Mouse (Mus musculus): ENCODE measurements around the gene Kif6. TPM values are rescaled to one million over a fixed set of nuclear protein-coding genes. Genes with fewer than 3 reads are reported as not detected.

The Kif6 gene
- polyA plus RNA-seq, 1 experiment = not detected

DNA sequence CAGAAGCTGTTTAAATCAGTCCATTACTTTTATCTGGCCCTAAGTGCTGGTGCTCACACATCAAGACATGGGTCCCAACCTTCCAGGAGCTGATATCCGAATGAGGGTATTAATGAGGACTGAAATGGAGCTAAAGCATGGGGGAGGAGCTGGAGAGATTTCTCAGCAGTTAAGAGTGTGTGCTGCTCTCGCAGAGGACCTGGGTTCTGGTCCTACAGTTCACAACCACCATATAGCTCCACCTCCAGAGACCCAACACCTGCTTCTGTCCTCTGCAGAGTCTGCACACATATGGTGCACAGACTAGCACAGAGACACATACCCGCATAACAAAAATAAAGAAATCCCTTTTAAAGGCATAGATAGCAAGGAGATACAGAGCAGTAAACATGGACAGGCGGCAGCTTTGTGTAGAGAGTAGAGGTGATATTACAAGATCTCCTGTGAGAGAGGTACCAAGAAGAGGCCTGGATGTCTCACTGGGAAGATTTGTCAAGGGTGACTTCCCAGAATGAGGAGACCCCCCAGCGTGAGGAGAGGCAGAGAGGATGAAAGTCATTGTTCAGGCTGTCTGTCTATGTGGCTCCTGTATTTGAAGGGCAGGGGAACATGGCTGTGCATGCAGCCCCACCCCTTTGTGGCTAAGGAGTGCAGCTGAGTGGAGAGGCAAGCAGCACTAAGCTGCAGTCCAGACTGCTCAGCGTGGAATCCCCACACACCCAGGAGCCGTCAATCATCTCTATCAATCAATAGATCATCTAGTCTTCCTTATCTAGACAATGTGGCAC, 173.4 kb downstream of the Kif6 start:
- Histone ChIP-seq H3K4me1 (ENCODE audit: control insufficient read depth, insufficient read depth, low read length) (no peaks in the 10 kb centered on the region), H3K4me3 (replicated peaks; ENCODE audit: control insufficient read depth, low read depth, low read length) (no peak overlapping the region), H3K27ac (ENCODE audit: control insufficient read depth, insufficient read depth, low read depth, low read length, poor library complexity) (no peak overlapping the region)
- WGBS = 75% methylated on average over 7 of the region's 7 CpGs
- TF ChIP-seq CTCF (IDR thresholded peaks at IDR 0.05; ENCODE audit: control insufficient read depth, insufficient read depth, low read length) = no peak

DNA sequence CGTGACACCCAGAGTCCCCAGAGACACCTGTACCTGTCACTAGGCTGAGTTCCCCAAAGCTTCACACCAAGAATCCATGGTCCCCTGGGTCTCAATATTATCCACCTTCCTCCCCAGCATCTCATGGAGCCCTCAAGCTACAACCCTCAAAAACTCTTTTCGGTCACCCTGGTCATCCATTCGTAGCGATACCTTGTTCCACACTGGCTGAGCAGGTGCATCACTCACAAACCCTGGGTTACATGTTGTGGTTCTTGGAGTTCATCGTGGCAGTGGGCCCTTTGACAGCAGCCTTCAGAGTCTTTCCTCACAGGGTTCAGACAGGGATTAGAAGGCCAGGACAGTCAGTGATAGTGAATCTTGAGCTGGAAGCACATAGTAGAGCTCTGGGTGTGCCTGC, 176.6 kb downstream of the Kif6 start:
- no peak for TF ChIP-seq POLR2A (IDR thresholded peaks at IDR 0.05; ENCODE audit: borderline replicate concordance, control insufficient read depth, low read depth, low read length)
- TF ChIP-seq CTCF (IDR thresholded peaks at IDR 0.05; ENCODE audit: control insufficient read depth, insufficient read depth, low read length) = no peak
- no peak overlapping the region for H3K4me3 ChIP-seq (replicated peaks; ENCODE audit: control insufficient read depth, low read depth, low read length)
- no peak overlapping the region for H3K27ac ChIP-seq (ENCODE audit: control insufficient read depth, insufficient read depth, low read depth, low read length, poor library complexity)
- WGBS = 85% methylated on average over 5 of the region's 5 CpGs
- H3K4me1 ChIP-seq (ENCODE audit: control insufficient read depth, insufficient read depth, low read length) = no peaks in the 10 kb centered on the region

- no peak overlapping the region for H3K27ac ChIP-seq (ENCODE audit: control insufficient read depth, insufficient read depth, low read depth, low read length, poor library complexity)
- TF ChIP-seq POLR2A (IDR thresholded peaks at IDR 0.05; ENCODE audit: borderline replicate concordance, control insufficient read depth, low read depth, low read length) = no peak
- TF ChIP-seq CTCF (IDR thresholded peaks at IDR 0.05; ENCODE audit: control insufficient read depth, insufficient read depth, low read length) = no peak
Observed at GRCm38 (mm10) chr17:49792217-49792743, 177.3 kb downstream of the Kif6 start.

DNA sequence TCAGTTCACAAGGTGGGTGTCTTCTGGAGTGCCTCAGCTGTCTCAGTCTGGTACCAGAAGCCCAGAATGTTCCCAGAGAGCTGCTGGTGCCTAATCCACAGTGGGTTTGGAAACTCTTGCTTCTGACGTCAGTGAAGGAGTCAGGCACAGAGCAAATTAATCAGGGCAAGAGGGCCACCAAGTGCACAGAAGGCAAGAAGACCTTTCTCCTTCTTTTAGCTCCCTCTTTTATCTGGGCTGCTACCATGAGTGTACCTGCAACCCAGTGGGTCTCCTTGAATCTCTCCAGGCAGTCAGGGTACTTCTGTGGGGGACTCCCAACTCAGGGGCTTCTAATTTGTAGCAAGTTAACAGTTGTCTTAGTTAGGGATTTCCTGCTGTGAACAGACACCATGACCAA, 178.0 kb downstream of the Kif6 start:
- WGBS = 88% methylated on average over 1 of the region's 1 CpGs
- H3K4me1 ChIP-seq (ENCODE audit: control insufficient read depth, insufficient read depth, low read length) = no peaks in the 10 kb centered on the region
- no peak overlapping the region for H3K27ac ChIP-seq (ENCODE audit: control insufficient read depth, insufficient read depth, low read depth, low read length, poor library complexity)
- no peak overlapping the region for H3K4me3 ChIP-seq (replicated peaks; ENCODE audit: control insufficient read depth, low read depth, low read length)
- TF ChIP-seq CTCF (IDR thresholded peaks at IDR 0.05; ENCODE audit: control insufficient read depth, insufficient read depth, low read length) = no peak
- TF ChIP-seq POLR2A (IDR thresholded peaks at IDR 0.05; ENCODE audit: borderline replicate concordance, control insufficient read depth, low read depth, low read length) = no peak

More at GRCm38 (mm10) chr17:49792217-49792743, 177.3 kb downstream of the Kif6 start:
- Histone ChIP-seq H3K4me3 (replicated peaks; ENCODE audit: control insufficient read depth, low read depth, low read length) (no peak overlapping the region), H3K4me1 (ENCODE audit: control insufficient read depth, insufficient read depth, low read length) (no peaks in the 10 kb centered on the region)
- WGBS = 74% methylated on average over 10 of the region's 10 CpGs

DNA sequence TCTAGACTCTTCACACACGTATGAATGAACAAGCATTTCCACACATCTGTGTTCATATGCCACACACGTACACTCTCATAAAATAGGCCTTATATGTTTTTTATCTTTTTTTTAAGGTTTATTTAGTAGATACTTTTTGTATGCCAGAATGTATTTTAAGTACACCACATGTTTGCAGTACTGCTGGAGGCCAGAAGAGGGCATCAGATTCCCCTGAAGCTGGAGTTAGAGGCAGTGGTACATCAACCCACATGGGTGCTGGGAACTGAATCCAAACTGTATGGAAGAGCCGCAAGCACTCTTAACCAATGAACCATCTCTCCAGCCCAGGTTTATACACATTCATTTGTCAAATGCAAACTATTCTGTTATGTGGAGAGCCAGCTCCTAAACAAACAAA, 179.0 kb downstream of the Kif6 start:
- Histone ChIP-seq H3K27ac (ENCODE audit: control insufficient read depth, insufficient read depth, low read depth, low read length, poor library complexity) (no peak overlapping the region), H3K4me3 (replicated peaks; ENCODE audit: control insufficient read depth, low read depth, low read length) (no peak overlapping the region), H3K4me1 (ENCODE audit: control insufficient read depth, insufficient read depth, low read length) (no peaks in the 10 kb centered on the region)
- TF ChIP-seq POLR2A (IDR thresholded peaks at IDR 0.05; ENCODE audit: borderline replicate concordance, control insufficient read depth, low read depth, low read length) (no peak), CTCF (IDR thresholded peaks at IDR 0.05; ENCODE audit: control insufficient read depth, insufficient read depth, low read length) (no peak)
- WGBS = 81% methylated on average over 3 of the region's 3 CpGs

- TF ChIP-seq CTCF (IDR thresholded peaks at IDR 0.05; ENCODE audit: control insufficient read depth, insufficient read depth, low read length) = no peak
- no peak for TF ChIP-seq POLR2A (IDR thresholded peaks at IDR 0.05; ENCODE audit: borderline replicate concordance, control insufficient read depth, low read depth, low read length)
- 78% methylated on average over 3 of the region's 3 CpGs for WGBS
- H3K4me1 ChIP-seq (ENCODE audit: control insufficient read depth, insufficient read depth, low read length) = no peaks in the 10 kb centered on the region
- H3K4me3 ChIP-seq (replicated peaks; ENCODE audit: control insufficient read depth, low read depth, low read length) = no peak overlapping the region
- H3K27ac ChIP-seq (ENCODE audit: control insufficient read depth, insufficient read depth, low read depth, low read length, poor library complexity) = no peak overlapping the region
Observed at GRCm38 (mm10) chr17:49795241-49795640, 180.3 kb downstream of the Kif6 start.

DNA sequence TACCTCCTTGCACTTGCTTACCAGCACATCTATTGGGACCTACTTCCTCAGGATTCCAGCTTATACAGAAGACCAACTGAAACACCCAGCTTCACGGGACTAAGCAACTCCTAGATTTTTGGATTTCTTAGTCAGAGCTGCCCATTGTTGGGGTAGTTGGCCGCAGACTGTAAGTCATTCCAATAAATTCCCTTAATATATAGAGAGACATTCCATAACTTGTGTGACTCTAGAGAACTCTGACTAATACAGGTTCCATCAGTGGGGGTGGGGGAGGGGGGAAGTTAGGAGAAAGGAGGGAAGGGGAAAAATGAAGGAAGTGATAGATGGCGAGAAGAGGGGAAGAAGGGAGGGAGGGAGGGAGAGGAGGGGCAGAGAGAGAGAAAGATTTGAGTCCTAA, 181.2 kb downstream of the Kif6 start:
- WGBS = 65% methylated on average over 3 of the region's 3 CpGs

GRCm38 (mm10) chr17:49799168-49799567, 184.2 kb downstream of the Kif6 start:
- no peak overlapping the region for H3K4me3 ChIP-seq (replicated peaks; ENCODE audit: control insufficient read depth, low read depth, low read length)
- WGBS = 70% methylated on average over 5 of the region's 5 CpGs
- TF ChIP-seq CTCF (IDR thresholded peaks at IDR 0.05; ENCODE audit: control insufficient read depth, insufficient read depth, low read length) (no peak), POLR2A (IDR thresholded peaks at IDR 0.05; ENCODE audit: borderline replicate concordance, control insufficient read depth, low read depth, low read length) (no peak)
- H3K4me1 ChIP-seq (ENCODE audit: control insufficient read depth, insufficient read depth, low read length) = no peaks in the 10 kb centered on the region
- no peak overlapping the region for H3K27ac ChIP-seq (ENCODE audit: control insufficient read depth, insufficient read depth, low read depth, low read length, poor library complexity)

More for the DNA sequence above, 181.2 kb downstream of the Kif6 start:
- Histone ChIP-seq H3K4me1 (ENCODE audit: control insufficient read depth, insufficient read depth, low read length) (no peaks in the 10 kb centered on the region), H3K4me3 (replicated peaks; ENCODE audit: control insufficient read depth, low read depth, low read length) (no peak overlapping the region), H3K27ac (ENCODE audit: control insufficient read depth, insufficient read depth, low read depth, low read length, poor library complexity) (no peak overlapping the region)
- TF ChIP-seq POLR2A (IDR thresholded peaks at IDR 0.05; ENCODE audit: borderline replicate concordance, control insufficient read depth, low read depth, low read length) (no peak), CTCF (IDR thresholded peaks at IDR 0.05; ENCODE audit: control insufficient read depth, insufficient read depth, low read length) (no peak)

Measured in bone marrow, adult 2 months (tissue).